Mouse (Mus musculus): ENCODE results near the gene Qtrt2.

Gene Qtrt2

DNA sequence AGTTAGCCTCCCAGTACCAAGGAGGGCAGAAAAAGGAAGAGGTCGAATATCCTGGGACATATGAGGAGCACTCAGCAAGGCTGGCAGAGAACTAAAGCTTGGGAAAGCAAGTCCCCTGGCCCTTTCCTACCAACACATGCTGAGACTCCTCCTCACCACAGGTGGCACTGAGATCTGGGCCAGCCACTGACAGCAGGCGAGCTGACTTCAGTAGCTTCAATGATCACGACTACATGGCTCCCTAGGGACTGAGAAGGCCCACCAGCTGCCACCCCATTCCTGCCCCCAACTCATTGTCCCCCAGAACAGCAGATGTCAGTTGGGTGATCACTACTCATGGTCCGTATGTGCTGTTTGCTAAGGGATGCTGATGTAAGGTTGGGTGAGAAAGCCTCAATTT lies 112.0 kb downstream of the Qtrt2 start:
- DNase-seq: no peak

Data from thymus, postnatal 14 days (tissue).